Mouse (Mus musculus) G1E (cell line): ENCODE measurements around the gene Nck2.

Experiments used
- CTCF ChIP-seq: IDR thresholded peaks from 2 replicates; pipeline ENCODE4 v1.5.1; 2012; ENCODE audit warnings: low read depth, low read length, inconsistent platforms, mixed read lengths
- GATA1 ChIP-seq: IDR thresholded peaks from 2 replicates; pipeline ENCODE4 v1.6.1; 2012; ENCODE audit warnings: borderline replicate concordance, low read length, inconsistent platforms, mixed read lengths
- POLR2AphosphoS5 ChIP-seq: IDR thresholded peaks from 2 replicates; pipeline ENCODE4 v1.6.1; 2012; ENCODE audit warnings: low read depth, low read length, inconsistent platforms; ENCODE audit not compliant: insufficient replicate concordance
- TAL1 ChIP-seq: conservative IDR thresholded peaks from 2 replicates; pipeline ENCODE4 v1.6.1; 2012; ENCODE audit warnings: low read depth, low read length, inconsistent platforms, mixed read lengths

GRCm38 (mm10) chr1:43453683-43454082, 9.3 kb downstream of the Nck2 start:
- TF ChIP-seq CTCF (no peak), GATA1 (no peak), TAL1 (no peak), POLR2AphosphoS5 (no peak)
